Mouse (Mus musculus): Measurements from ENCODE around the gene Gtsf1l. TPM values are rescaled to one million over a fixed set of nuclear protein-coding genes. Genes with fewer than 3 reads are reported as not detected.

The Gtsf1l gene
- polyA plus RNA-seq, 1 experiment from 2014 or later: not detected

GRCm38 (mm10) chr2:163094909-163095308 is 7.3 kb upstream of the Gtsf1l start:
- 94% methylated on average over 10 of the region's 10 CpGs for WGBS
- no peak for TF ChIP-seq CTCF (IDR thresholded peaks at IDR 0.05; ENCODE audit: low read depth)

DNA sequence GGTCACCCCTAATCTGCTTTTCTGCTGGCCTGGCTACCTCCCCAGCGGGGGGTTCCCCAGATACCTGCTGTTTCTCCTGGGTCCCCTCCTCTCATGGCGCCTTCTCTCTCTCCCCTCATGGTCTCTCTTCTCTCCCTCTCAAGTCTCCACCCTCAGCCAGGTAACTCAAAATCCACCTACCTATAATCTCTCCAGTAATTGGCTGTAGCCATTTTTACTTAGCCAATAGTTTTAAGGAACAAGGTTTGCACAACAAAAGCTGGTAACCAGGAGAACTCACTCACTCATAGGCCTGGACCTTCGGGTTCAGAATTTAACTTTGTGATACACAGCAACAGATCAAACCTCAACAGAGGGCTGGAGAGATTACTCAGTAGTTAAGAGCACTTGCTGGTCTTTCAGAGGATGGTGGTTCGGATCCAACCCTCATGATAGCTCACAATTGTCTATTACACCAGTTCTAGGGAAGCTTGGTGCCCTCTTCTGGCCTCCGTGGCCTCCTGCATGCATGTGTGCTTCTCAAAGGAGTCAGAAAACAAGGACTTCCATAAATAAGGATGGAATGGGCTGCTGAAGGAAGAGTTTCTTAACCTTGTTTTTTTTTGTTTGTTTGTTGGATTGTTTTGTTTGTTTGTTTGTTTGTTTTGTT is 1.9 kb upstream of the Gtsf1l start:
- peak; percentile 66 for TF ChIP-seq CTCF (IDR thresholded peaks at IDR 0.05; ENCODE audit: low read depth)
- Histone ChIP-seq H3K4me3 (replicated peaks; ENCODE audit: low read depth, low read length) (no peak overlapping the region), H3K27me3 (ENCODE audit: insufficient read depth, low read length) (no peaks in the 10 kb centered on the region), H3K4me1 (replicated peaks; ENCODE audit: insufficient read depth, low read length) (no peaks in the 10 kb centered on the region), H3K27ac (no peak overlapping the region), H3K4me2 (ENCODE audit: low read length) (no peak overlapping the region), H3K9me3 (replicated peaks; ENCODE audit: low read length) (no peaks in the 10 kb centered on the region), H3K36me3 (ENCODE audit: insufficient read depth, low read length) (no peaks in the 10 kb centered on the region), H3K9ac (ENCODE audit: low read depth, low read length) (no peak overlapping the region)
- DNase-seq (ENCODE audit: low spot score) (no peak), ATAC-seq (replicated peaks; ENCODE audit: low FRiP score, low read depth) (no peak)
- 77% methylated on average over 5 of the region's 5 CpGs for WGBS

More at GRCm38 (mm10) chr2:163094909-163095308, 7.3 kb upstream of the Gtsf1l start:
- Histone ChIP-seq H3K4me3 (replicated peaks; ENCODE audit: low read depth, low read length) (no peak overlapping the region), H3K4me2 (ENCODE audit: low read length) (no peak overlapping the region), H3K9ac (ENCODE audit: low read depth, low read length) (no peak overlapping the region), H3K27ac (no peak overlapping the region), H3K27me3 (ENCODE audit: insufficient read depth, low read length) (no peaks in the 10 kb centered on the region), H3K9me3 (replicated peaks; ENCODE audit: low read length) (no peaks in the 10 kb centered on the region), H3K36me3 (ENCODE audit: insufficient read depth, low read length) (no peaks in the 10 kb centered on the region), H3K4me1 (replicated peaks; ENCODE audit: insufficient read depth, low read length) (no peaks in the 10 kb centered on the region)
- ATAC-seq (replicated peaks; ENCODE audit: low FRiP score, low read depth): no peak
- DNase-seq (ENCODE audit: low spot score): no peak

- no peak overlapping the region for H3K4me2 ChIP-seq (ENCODE audit: low read length)
- no peaks in the 10 kb centered on the region for H3K9me3 ChIP-seq (replicated peaks; ENCODE audit: low read length)
- no peaks in the 10 kb centered on the region for H3K4me1 ChIP-seq (replicated peaks; ENCODE audit: insufficient read depth, low read length)
- no peaks in the 10 kb centered on the region for H3K27me3 ChIP-seq (ENCODE audit: insufficient read depth, low read length)
- no peak for TF ChIP-seq CTCF (IDR thresholded peaks at IDR 0.05; ENCODE audit: low read depth)
- no peak overlapping the region for H3K27ac ChIP-seq
- DNase-seq (ENCODE audit: low spot score) (no peak), ATAC-seq (replicated peaks; ENCODE audit: low FRiP score, low read depth) (no peak)
- H3K9ac ChIP-seq (ENCODE audit: low read depth, low read length): no peak overlapping the region
- WGBS: 71% methylated on average over 8 of the region's 8 CpGs
- no peak overlapping the region for H3K4me3 ChIP-seq (replicated peaks; ENCODE audit: low read depth, low read length)
- H3K36me3 ChIP-seq (ENCODE audit: insufficient read depth, low read length): no peaks in the 10 kb centered on the region
Measured at GRCm38 (mm10) chr2:163086561-163086960, 1.1 kb downstream of the Gtsf1l start.

DNA sequence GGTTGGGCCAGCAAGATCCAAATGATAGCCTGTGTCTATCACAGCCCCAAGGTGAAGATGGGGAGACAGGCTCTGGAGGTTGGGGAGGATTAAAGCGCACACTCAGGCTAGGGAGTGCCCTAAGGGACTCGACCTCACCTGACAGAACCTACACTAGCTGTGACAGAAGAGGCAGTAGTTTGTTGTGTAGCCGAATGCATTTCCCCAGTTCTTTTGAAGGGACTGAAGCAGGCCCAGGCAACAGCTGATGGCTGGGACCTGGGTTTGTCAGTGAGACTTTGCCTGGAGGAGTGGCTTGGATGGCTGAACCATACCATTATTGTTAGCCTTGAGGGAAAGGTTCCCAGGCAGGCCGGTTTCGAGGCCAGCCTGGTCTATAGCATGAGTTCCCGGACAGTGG is 2.6 kb downstream of the Gtsf1l start:
- DNase-seq (ENCODE audit: low spot score) (no peak), ATAC-seq (replicated peaks; ENCODE audit: low FRiP score, low read depth) (no peak)
- Histone ChIP-seq H3K9ac (ENCODE audit: low read depth, low read length) (no peak overlapping the region), H3K27ac (no peak overlapping the region), H3K36me3 (ENCODE audit: insufficient read depth, low read length) (no peaks in the 10 kb centered on the region), H3K4me1 (replicated peaks; ENCODE audit: insufficient read depth, low read length) (no peaks in the 10 kb centered on the region), H3K4me3 (replicated peaks; ENCODE audit: low read depth, low read length) (no peak overlapping the region), H3K9me3 (replicated peaks; ENCODE audit: low read length) (no peaks in the 10 kb centered on the region), H3K4me2 (ENCODE audit: low read length) (no peak overlapping the region), H3K27me3 (ENCODE audit: insufficient read depth, low read length) (no peaks in the 10 kb centered on the region)
- TF ChIP-seq CTCF (IDR thresholded peaks at IDR 0.05; ENCODE audit: low read depth): no peak
- WGBS: 86% methylated on average over 6 of the region's 6 CpGs

GRCm38 (mm10) chr2:163084519-163084918 is 3.1 kb downstream of the Gtsf1l start:
- Histone ChIP-seq H3K9ac (ENCODE audit: low read depth, low read length) (no peak overlapping the region), H3K27ac (no peak overlapping the region), H3K36me3 (ENCODE audit: insufficient read depth, low read length) (no peaks in the 10 kb centered on the region), H3K27me3 (ENCODE audit: insufficient read depth, low read length) (no peaks in the 10 kb centered on the region), H3K4me2 (ENCODE audit: low read length) (no peak overlapping the region), H3K4me3 (replicated peaks; ENCODE audit: low read depth, low read length) (no peak overlapping the region), H3K4me1 (replicated peaks; ENCODE audit: insufficient read depth, low read length) (no peaks in the 10 kb centered on the region), H3K9me3 (replicated peaks; ENCODE audit: low read length) (no peaks in the 10 kb centered on the region)
- ATAC-seq (replicated peaks; ENCODE audit: low FRiP score, low read depth) (no peak), DNase-seq (ENCODE audit: low spot score) (no peak)
- no peak for TF ChIP-seq CTCF (IDR thresholded peaks at IDR 0.05; ENCODE audit: low read depth)
- 90% methylated on average over 3 of the region's 3 CpGs for WGBS

- DNase-seq (ENCODE audit: low spot score) (peak; percentile 54), ATAC-seq (replicated peaks; ENCODE audit: low FRiP score, low read depth) (peak; percentile 30; the same call in 1 of the 2 replicates)
- Histone ChIP-seq H3K9ac (ENCODE audit: low read depth, low read length) (no peak overlapping the region), H3K9me3 (replicated peaks; ENCODE audit: low read length) (no peaks in the 10 kb centered on the region), H3K36me3 (ENCODE audit: insufficient read depth, low read length) (no peaks in the 10 kb centered on the region), H3K4me3 (replicated peaks; ENCODE audit: low read depth, low read length) (no peak overlapping the region), H3K4me1 (replicated peaks; ENCODE audit: insufficient read depth, low read length) (no peaks in the 10 kb centered on the region), H3K27ac (no peak overlapping the region), H3K4me2 (ENCODE audit: low read length) (no peak overlapping the region), H3K27me3 (ENCODE audit: insufficient read depth, low read length) (no peaks in the 10 kb centered on the region)
- WGBS: 44% methylated on average over 5 of the region's 5 CpGs
- no peak for TF ChIP-seq CTCF (IDR thresholded peaks at IDR 0.05; ENCODE audit: low read depth)
Measured at GRCm38 (mm10) chr2:163082591-163082990, 5.1 kb downstream of the Gtsf1l start.

- Histone ChIP-seq H3K4me3 (replicated peaks; ENCODE audit: low read depth, low read length) (no peak overlapping the region), H3K36me3 (ENCODE audit: insufficient read depth, low read length) (no peaks in the 10 kb centered on the region), H3K9me3 (replicated peaks; ENCODE audit: low read length) (no peaks in the 10 kb centered on the region), H3K27me3 (ENCODE audit: insufficient read depth, low read length) (no peaks in the 10 kb centered on the region), H3K4me2 (ENCODE audit: low read length) (no peak overlapping the region), H3K4me1 (replicated peaks; ENCODE audit: insufficient read depth, low read length) (no peaks in the 10 kb centered on the region), H3K9ac (ENCODE audit: low read depth, low read length) (no peak overlapping the region), H3K27ac (no peak overlapping the region)
- TF ChIP-seq CTCF (IDR thresholded peaks at IDR 0.05; ENCODE audit: low read depth): no peak
- 89% methylated on average over 4 of the region's 4 CpGs for WGBS
- DNase-seq (ENCODE audit: low spot score) (no peak), ATAC-seq (replicated peaks; ENCODE audit: low FRiP score, low read depth) (no peak)
Measured at GRCm38 (mm10) chr2:163079041-163079440, 8.6 kb downstream of the Gtsf1l start.
